Mouse (Mus musculus) erythroblast, embryonic 14.5 days (primary cell): ENCODE results near the gene Kank2.

Experiments
- GATA1 ChIP-seq: IDR thresholded peaks from 2 replicates; pipeline ENCODE4 v1.6.1; 2012; ENCODE audit warnings: low read length, inconsistent platforms, mixed read lengths
- TAL1 ChIP-seq: IDR thresholded peaks from 3 replicates; pipeline ENCODE4 v1.6.1; 2012; ENCODE audit warnings: low read length, inconsistent platforms, mixed read lengths

- TF ChIP-seq TAL1 (no peak), GATA1 (no peak)
These were observed 38.8 kb downstream of the Kank2 start for GRCm38 (mm10) chr9:21759718-21760117.
